Mouse (Mus musculus) lung, embryonic 14.5 days (tissue): ENCODE results near the gene Prr15. TPM values are rescaled to one million over a fixed set of nuclear protein-coding genes. Genes with fewer than 3 reads are reported as not detected.
A peak's percentile ranks its signal among the peaks of the same experiment; 100 is the strongest.

Experiments
- ATAC-seq: fragments of 200-750 bp; cut with Nextera tagmentation; 2 replicates; pipeline ENCODE4 v1.8.0; 2017; ENCODE audit warnings: mild to moderate bottlenecking, moderate TSS enrichment, moderate library complexity; ENCODE audit not compliant: insufficient read depth
- DNase-seq: peaks from one replicate; pipeline ENCODE4 v3.0.0-alpha.2; 2015
- H3K27ac ChIP-seq: fragments of 300-500 bp; sonication (generic); 2 replicates; pipeline ENCODE4 v1.5.1; 2014; ENCODE audit warnings: low read depth, mild to moderate bottlenecking, moderate library complexity
- H3K27me3 ChIP-seq: fragments of 300-500 bp; sonication (generic); 2 replicates; pipeline ENCODE4 v1.6.1; 2014; ENCODE audit warnings: low read length, control low read depth; ENCODE audit not compliant: insufficient read depth
- H3K36me3 ChIP-seq: fragments of 300-500 bp; sonication (generic); 2 replicates; pipeline ENCODE4 v1.6.1; 2014; ENCODE audit warnings: control low read depth; ENCODE audit not compliant: insufficient read depth
- H3K4me1 ChIP-seq: fragments of 300-500 bp; sonication (generic); 2 replicates; pipeline ENCODE4 v1.6.1; 2014; ENCODE audit warnings: antibody characterized with exemption, control low read depth; ENCODE audit not compliant: insufficient read depth
- H3K4me2 ChIP-seq: fragments of 300-500 bp; sonication (generic); 2 replicates; pipeline ENCODE4 v1.6.1; 2014; ENCODE audit warnings: mild to moderate bottlenecking
- H3K4me3 ChIP-seq: fragments of 300-500 bp; sonication (generic); 2 replicates; pipeline ENCODE4 v1.5.1; 2014; ENCODE audit warnings: low read depth, low read length
- H3K9ac ChIP-seq: fragments of 300-500 bp; sonication (generic); 2 replicates; pipeline ENCODE4 v1.6.1; 2014
- H3K9me3 ChIP-seq: fragments of 300-500 bp; sonication (generic); 2 replicates; pipeline ENCODE4 v1.6.1; 2016; ENCODE audit warnings: low read depth, low read length, control low read depth
- CTCF ChIP-seq: IDR thresholded peaks from 2 replicates; pipeline ENCODE4 v1.5.1; 2016; ENCODE audit warnings: antibody characterized with exemption, low read depth
- WGBS: fragments of 180-500 bp; shearing (Covaris S2); extraction: QIAGEN DNeasy Blood & Tissue Kit; methylation state at CpG from one replicate; pipeline ENCODE4 v1.1.7; 2014; 5-methylcytosine and 5-hydroxymethylcytosine counted together
- polyA plus RNA-seq: library from polyadenylated mRNA; unstranded; fragments of >200 nt; fragmentation: Nextera tagmentation; extraction: Ambion mirVana; gene quantifications from 2 replicates; pipeline ENCODE4 v1.2.1, GENCODE M21; 2014

Gene Prr15
- polyA plus RNA-seq, 1 experiment from 2014 or later: 1.7 TPM

- H3K9me3 ChIP-seq: no peaks in the 10 kb centered on the region
- ATAC-seq (no peak), DNase-seq (no peak)
- 82% methylated on average over 10 of the region's 10 CpGs for WGBS
- no peak for TF ChIP-seq CTCF
- H3K27ac ChIP-seq: no peak overlapping the region
- no peak overlapping the region for H3K4me3 ChIP-seq
- no peaks in the 10 kb centered on the region for H3K27me3 ChIP-seq
- H3K4me1 ChIP-seq: no peaks in the 10 kb centered on the region
- no peaks in the 10 kb centered on the region for H3K36me3 ChIP-seq
- no peak overlapping the region for H3K9ac ChIP-seq
- H3K4me2 ChIP-seq: no peak overlapping the region
These were observed 16.6 kb downstream of the Prr15 start for GRCm38 (mm10) chr6:54342223-54342622.

GRCm38 (mm10) chr6:54351860-54352259 is 26.2 kb downstream of the Prr15 start:
- H3K27me3 ChIP-seq: no peaks in the 10 kb centered on the region
- no peak for TF ChIP-seq CTCF
- no peak overlapping the region for H3K9ac ChIP-seq
- H3K4me3 ChIP-seq: no peak overlapping the region
- no peak overlapping the region for H3K27ac ChIP-seq
- DNase-seq (no peak), ATAC-seq (no peak)
- H3K9me3 ChIP-seq: no peaks in the 10 kb centered on the region
- no peak overlapping the region for H3K4me2 ChIP-seq
- peaks cover 9% of the 10 kb centered on the region for H3K4me1 ChIP-seq
- 58% methylated on average over 5 of the region's 5 CpGs for WGBS
- no peaks in the 10 kb centered on the region for H3K36me3 ChIP-seq

GRCm38 (mm10) chr6:54352931-54353690 is 27.5 kb downstream of the Prr15 start:
- no peak for TF ChIP-seq CTCF
- no peak overlapping the region for H3K4me3 ChIP-seq
- H3K4me1 ChIP-seq: peaks cover 9% of the 10 kb centered on the region
- no peak overlapping the region for H3K4me2 ChIP-seq
- no peaks in the 10 kb centered on the region for H3K36me3 ChIP-seq
- DNase-seq (peak; percentile 64), ATAC-seq (peak; percentile 49; the same call in 1 of the 2 replicates)
- no peaks in the 10 kb centered on the region for H3K27me3 ChIP-seq
- H3K9me3 ChIP-seq: no peaks in the 10 kb centered on the region
- no peak overlapping the region for H3K9ac ChIP-seq
- WGBS: 19% methylated on average over 14 of the region's 14 CpGs
- H3K27ac ChIP-seq: no peak overlapping the region

- no peaks in the 10 kb centered on the region for H3K36me3 ChIP-seq
- ATAC-seq (no peak), DNase-seq (no peak)
- TF ChIP-seq CTCF: no peak
- peaks cover 9% of the 10 kb centered on the region for H3K4me1 ChIP-seq
- no peak overlapping the region for H3K9ac ChIP-seq
- WGBS: 66% methylated on average over 5 of the region's 5 CpGs
- H3K4me3 ChIP-seq: no peak overlapping the region
- H3K27ac ChIP-seq: no peak overlapping the region
- H3K27me3 ChIP-seq: no peaks in the 10 kb centered on the region
- no peaks in the 10 kb centered on the region for H3K9me3 ChIP-seq
- no peak overlapping the region for H3K4me2 ChIP-seq
These were observed 28.1 kb downstream of the Prr15 start for GRCm38 (mm10) chr6:54353698-54354097.

GRCm38 (mm10) chr6:54355626-54356025 is 30.0 kb downstream of the Prr15 start:
- no peak for TF ChIP-seq CTCF

GRCm38 (mm10) chr6:54362526-54363324 is 37.1 kb downstream of the Prr15 start:
- Histone ChIP-seq H3K27ac (no peak overlapping the region), H3K9me3 (no peaks in the 10 kb centered on the region), H3K27me3 (no peaks in the 10 kb centered on the region), H3K4me2 (no peak overlapping the region), H3K36me3 (no peaks in the 10 kb centered on the region), H3K4me1 (no peaks in the 10 kb centered on the region), H3K9ac (no peak overlapping the region), H3K4me3 (no peak overlapping the region)
- DNase-seq: peak; percentile 41
- TF ChIP-seq CTCF: no peak
- 60% methylated on average over 12 of the region's 12 CpGs for WGBS
- no peak for ATAC-seq

More at GRCm38 (mm10) chr6:54355626-54356025, 30.0 kb downstream of the Prr15 start:
- WGBS: 69% methylated on average over 6 of the region's 6 CpGs
- Histone ChIP-seq H3K36me3 (no peaks in the 10 kb centered on the region), H3K27ac (no peak overlapping the region), H3K9me3 (no peaks in the 10 kb centered on the region), H3K4me2 (no peak overlapping the region), H3K4me3 (no peak overlapping the region), H3K9ac (no peak overlapping the region), H3K4me1 (peaks cover 9% of the 10 kb centered on the region), H3K27me3 (no peaks in the 10 kb centered on the region)
- ATAC-seq: no peak
- no peak for DNase-seq
